Mouse (Mus musculus): Measurements from ENCODE around the gene Bcl11b. TPM values are rescaled to one million over a fixed set of nuclear protein-coding genes. Genes with fewer than 3 reads are reported as not detected.

Gene Bcl11b
- total RNA-seq, 2 experiments from 2014 or later: not detected

Other genes starting within 250 kb of the Bcl11b start
- 19.4 and 22.2 TPM in 2 replicates for gene Setd3, start 175.7 kb upstream of the Bcl11b start, total RNA-seq (2015; ENCODE audit: low replicate concordance)
- gene Setd3, start 175.7 kb upstream of the Bcl11b start, total RNA-seq (2017; ENCODE audit: low replicate concordance): 51.3 and 63.4 TPM in 2 replicates
- 41.6 and 43.4 TPM in 2 replicates for gene Ccnk, start 176.0 kb upstream of the Bcl11b start, total RNA-seq (2015; ENCODE audit: low replicate concordance)
- gene Ccnk, start 176.0 kb upstream of the Bcl11b start, total RNA-seq (2017; ENCODE audit: low replicate concordance): 12.8 and 18.7 TPM in 2 replicates